Mouse (Mus musculus): ENCODE data around the gene Nde1. TPM values are rescaled to one million over a fixed set of nuclear protein-coding genes. Genes with fewer than 3 reads are reported as not detected.
"Not testable (repeated sequence)": the region's sequence is repeated elsewhere in the genome, so short reads cannot be mapped to it uniquely, and the experiment has no call there.

Nde1 gene
- polyA plus RNA-seq, 1 experiment = 76.7 TPM

GRCm38 (mm10) chr16:14130796-14131195 lies 32.3 kb upstream of the Nde1 start:
- H3K4me3 ChIP-seq (replicated peaks; ENCODE audit: control insufficient read depth, low read depth, low read length) = no peak overlapping the region
- 89% methylated on average over 7 of the region's 7 CpGs for WGBS
- no peaks in the 10 kb centered on the region for H3K4me1 ChIP-seq (ENCODE audit: control insufficient read depth, insufficient read depth, low read length)
- no peak overlapping the region for H3K27ac ChIP-seq (ENCODE audit: control insufficient read depth, insufficient read depth, low read depth, low read length, poor library complexity)
- no peak for TF ChIP-seq CTCF (IDR thresholded peaks at IDR 0.05; ENCODE audit: control insufficient read depth, insufficient read depth, low read length)
- TF ChIP-seq POLR2A (IDR thresholded peaks at IDR 0.05; ENCODE audit: borderline replicate concordance, control insufficient read depth, low read depth, low read length) = no peak

- TF ChIP-seq POLR2A (IDR thresholded peaks at IDR 0.05; ENCODE audit: borderline replicate concordance, control insufficient read depth, low read depth, low read length) = no peak
- TF ChIP-seq CTCF (IDR thresholded peaks at IDR 0.05; ENCODE audit: control insufficient read depth, insufficient read depth, low read length) = no peak
- H3K4me1 ChIP-seq (ENCODE audit: control insufficient read depth, insufficient read depth, low read length) = no peaks in the 10 kb centered on the region
- H3K27ac ChIP-seq (ENCODE audit: control insufficient read depth, insufficient read depth, low read depth, low read length, poor library complexity) = no peak overlapping the region
- no peak overlapping the region for H3K4me3 ChIP-seq (replicated peaks; ENCODE audit: control insufficient read depth, low read depth, low read length)
- 75% methylated on average over 3 of the region's 3 CpGs for WGBS
These were observed 31.7 kb upstream of the Nde1 start for GRCm38 (mm10) chr16:14131376-14131775.

- no peak for TF ChIP-seq POLR2A (IDR thresholded peaks at IDR 0.05; ENCODE audit: borderline replicate concordance, control insufficient read depth, low read depth, low read length)
- no peak for TF ChIP-seq CTCF (IDR thresholded peaks at IDR 0.05; ENCODE audit: control insufficient read depth, insufficient read depth, low read length)
- no peak overlapping the region for H3K4me3 ChIP-seq (replicated peaks; ENCODE audit: control insufficient read depth, low read depth, low read length)
- WGBS = 32% methylated on average over 5 of the region's 5 CpGs
- no peaks in the 10 kb centered on the region for H3K4me1 ChIP-seq (ENCODE audit: control insufficient read depth, insufficient read depth, low read length)
- no peak overlapping the region for H3K27ac ChIP-seq (ENCODE audit: control insufficient read depth, insufficient read depth, low read depth, low read length, poor library complexity)
These were observed 31.2 kb upstream of the Nde1 start for GRCm38 (mm10) chr16:14131838-14132237.

GRCm38 (mm10) chr16:14135014-14135413 lies 28.1 kb upstream of the Nde1 start:
- Histone ChIP-seq H3K4me3 (replicated peaks; ENCODE audit: control insufficient read depth, low read depth, low read length) (no peak overlapping the region), H3K4me1 (ENCODE audit: control insufficient read depth, insufficient read depth, low read length) (no peaks in the 10 kb centered on the region), H3K27ac (ENCODE audit: control insufficient read depth, insufficient read depth, low read depth, low read length, poor library complexity) (no peak overlapping the region)
- 8% methylated on average over 2 of the region's 2 CpGs for WGBS
- TF ChIP-seq CTCF (IDR thresholded peaks at IDR 0.05; ENCODE audit: control insufficient read depth, insufficient read depth, low read length) (no peak), POLR2A (IDR thresholded peaks at IDR 0.05; ENCODE audit: borderline replicate concordance, control insufficient read depth, low read depth, low read length) (no peak)

GRCm38 (mm10) chr16:14137976-14138561 lies 25.0 kb upstream of the Nde1 start:
- 94% methylated on average over 1 of the region's 1 CpGs for WGBS
- H3K27ac ChIP-seq (ENCODE audit: control insufficient read depth, insufficient read depth, low read depth, low read length, poor library complexity) = no peak overlapping the region
- no peak for TF ChIP-seq POLR2A (IDR thresholded peaks at IDR 0.05; ENCODE audit: borderline replicate concordance, control insufficient read depth, low read depth, low read length)
- TF ChIP-seq CTCF (IDR thresholded peaks at IDR 0.05; ENCODE audit: control insufficient read depth, insufficient read depth, low read length) = no peak

GRCm38 (mm10) chr16:14139106-14139505 lies 24.0 kb upstream of the Nde1 start:
- Histone ChIP-seq H3K4me3 (replicated peaks; ENCODE audit: control insufficient read depth, low read depth, low read length) (no peak overlapping the region), H3K27ac (ENCODE audit: control insufficient read depth, insufficient read depth, low read depth, low read length, poor library complexity) (no peak overlapping the region), H3K4me1 (ENCODE audit: control insufficient read depth, insufficient read depth, low read length) (no peaks in the 10 kb centered on the region)
- TF ChIP-seq POLR2A (IDR thresholded peaks at IDR 0.05; ENCODE audit: borderline replicate concordance, control insufficient read depth, low read depth, low read length) (no peak), CTCF (IDR thresholded peaks at IDR 0.05; ENCODE audit: control insufficient read depth, insufficient read depth, low read length) (no peak)

More at GRCm38 (mm10) chr16:14137976-14138561, 25.0 kb upstream of the Nde1 start:
- Histone ChIP-seq H3K4me3 (replicated peaks; ENCODE audit: control insufficient read depth, low read depth, low read length) (no peak overlapping the region), H3K4me1 (ENCODE audit: control insufficient read depth, insufficient read depth, low read length) (no peaks in the 10 kb centered on the region)

- 90% methylated on average over 3 of the region's 3 CpGs for WGBS
- Histone ChIP-seq H3K4me1 (ENCODE audit: control insufficient read depth, insufficient read depth, low read length) (no peaks in the 10 kb centered on the region), H3K4me3 (replicated peaks; ENCODE audit: control insufficient read depth, low read depth, low read length) (no peak overlapping the region), H3K27ac (ENCODE audit: control insufficient read depth, insufficient read depth, low read depth, low read length, poor library complexity) (no peak overlapping the region)
- TF ChIP-seq POLR2A (IDR thresholded peaks at IDR 0.05; ENCODE audit: borderline replicate concordance, control insufficient read depth, low read depth, low read length) (no peak), CTCF (IDR thresholded peaks at IDR 0.05; ENCODE audit: control insufficient read depth, insufficient read depth, low read length) (no peak)
These were observed 19.8 kb upstream of the Nde1 start for GRCm38 (mm10) chr16:14143298-14143697.

GRCm38 (mm10) chr16:14147712-14148111 lies 15.4 kb upstream of the Nde1 start:
- Histone ChIP-seq H3K4me3 (replicated peaks; ENCODE audit: control insufficient read depth, low read depth, low read length) (no peak overlapping the region), H3K27ac (ENCODE audit: control insufficient read depth, insufficient read depth, low read depth, low read length, poor library complexity) (no peak overlapping the region), H3K4me1 (ENCODE audit: control insufficient read depth, insufficient read depth, low read length) (peaks cover 2% of the 10 kb centered on the region; the same call in 1 of the 2 replicates)
- TF ChIP-seq POLR2A (IDR thresholded peaks at IDR 0.05; ENCODE audit: borderline replicate concordance, control insufficient read depth, low read depth, low read length) (no peak), CTCF (IDR thresholded peaks at IDR 0.05; ENCODE audit: control insufficient read depth, insufficient read depth, low read length) (no peak)

- Histone ChIP-seq H3K4me3 (replicated peaks; ENCODE audit: control insufficient read depth, low read depth, low read length) (no peak overlapping the region), H3K27ac (ENCODE audit: control insufficient read depth, insufficient read depth, low read depth, low read length, poor library complexity) (no peak overlapping the region), H3K4me1 (ENCODE audit: control insufficient read depth, insufficient read depth, low read length) (peaks cover 2% of the 10 kb centered on the region; the same call in 1 of the 2 replicates)
- TF ChIP-seq POLR2A (IDR thresholded peaks at IDR 0.05; ENCODE audit: borderline replicate concordance, control insufficient read depth, low read depth, low read length) (no peak), CTCF (IDR thresholded peaks at IDR 0.05; ENCODE audit: control insufficient read depth, insufficient read depth, low read length) (no peak)
- 63% methylated on average over 4 of the region's 4 CpGs for WGBS
These were observed 11.4 kb upstream of the Nde1 start for GRCm38 (mm10) chr16:14151718-14152117.

GRCm38 (mm10) chr16:14155638-14156037 lies 7.4 kb upstream of the Nde1 start:
- H3K4me3 ChIP-seq (replicated peaks; ENCODE audit: control insufficient read depth, low read depth, low read length); H3K4me1 ChIP-seq (ENCODE audit: control insufficient read depth, insufficient read depth, low read length); H3K27ac ChIP-seq (ENCODE audit: control insufficient read depth, insufficient read depth, low read depth, low read length, poor library complexity): not testable (repeated sequence)
- 74% methylated on average over 1 of the region's 2 CpGs for WGBS

All from bone marrow, adult 2 months (tissue).